Mouse (Mus musculus) lung, adult 2 months (tissue): ENCODE measurements around the gene Vmn1r224. TPM values are rescaled to one million over a fixed set of nuclear protein-coding genes. Genes with fewer than 3 reads are reported as not detected.

Source experiments
- DNase-seq: peaks from one replicate; pipeline ENCODE4 v3.0.0; 2022
- H3K4me1 ChIP-seq: fragments of 200-500 bp; 2 replicates; pipeline ENCODE4 v1.6.1; 2011; ENCODE audit warnings: low read length; ENCODE audit not compliant: control insufficient read depth, insufficient read depth
- H3K4me3 ChIP-seq: fragments of 200-500 bp; replicated peaks from 2 replicates; pipeline ENCODE3; 2011; ENCODE audit warnings: low read depth, mild to moderate bottlenecking, control low read depth, low read length; ENCODE audit errors: extremely low read depth
- CTCF ChIP-seq: fragments of 200-500 bp; IDR thresholded peaks from 2 replicates; pipeline ENCODE4 v1.5.1; 2011; ENCODE audit warnings: mild to moderate bottlenecking, low read length, control low read depth; ENCODE audit not compliant: insufficient read depth
- POLR2A ChIP-seq: fragments of 200-500 bp; IDR thresholded peaks from 2 replicates; pipeline ENCODE4 v1.6.1; 2011; ENCODE audit warnings: low read depth, mild to moderate bottlenecking, control low read depth, low read length, borderline replicate concordance; ENCODE audit errors: extremely low read depth
- WGBS: fragments of 180-500 bp; shearing (Covaris S2); methylation state at CpG from one replicate; pipeline ENCODE4 v1.1.7; 2018; 5-methylcytosine and 5-hydroxymethylcytosine counted together
- polyA plus RNA-seq: library from polyadenylated mRNA; depleted of rRNA; stranded (reverse); fragments of >200 nt; gene quantifications from 2 replicates; pipeline ENCODE4 v1.2.3, GENCODE M21; 2012; rRNA removed

Vmn1r224 gene
- polyA plus RNA-seq, result not detected in 2 replicates

- TF ChIP-seq CTCF (no peak), POLR2A (no peak)
Observed at GRCm38 (mm10) chr17:20413846-20414245, at the start of gene Vmn1r224. Vmn1r224 (plus strand) TSS chr17:20414146.

GRCm38 (mm10) chr17:20399105-20399504, 14.8 kb upstream of the Vmn1r224 start:
- Histone ChIP-seq H3K4me3 (no peak overlapping the region), H3K4me1 (no peaks in the 10 kb centered on the region)
- WGBS, result 15% methylated on average over 2 of the region's 2 CpGs
- DNase-seq, result no peak
- TF ChIP-seq POLR2A (no peak), CTCF (no peak)

More at GRCm38 (mm10) chr17:20413846-20414245, at the start of gene Vmn1r224:
- H3K4me1 ChIP-seq, result no peaks in the 10 kb centered on the region
- no peak for DNase-seq
- H3K4me3 ChIP-seq, result no peak within 1 kb of the TSS
- 3% methylated on average over 1 of the region's 1 CpGs for WGBS

- Histone ChIP-seq H3K4me3 (no peak overlapping the region), H3K4me1 (no peaks in the 10 kb centered on the region)
- no peak for DNase-seq
- TF ChIP-seq CTCF (no peak), POLR2A (no peak)
Observed at GRCm38 (mm10) chr17:20439263-20439662, 25.3 kb downstream of the Vmn1r224 start.

- Histone ChIP-seq H3K4me1 (no peaks in the 10 kb centered on the region), H3K4me3 (no peak overlapping the region)
- no peak for TF ChIP-seq CTCF
- TF ChIP-seq POLR2A, result no peak
- DNase-seq, result no peak
- WGBS, result 58% methylated on average over 3 of the region's 3 CpGs
Observed at GRCm38 (mm10) chr17:20473311-20473710, 59.4 kb downstream of the Vmn1r224 start.

Other genes with a start within 250 kb of the Vmn1r224 start
- gene Fpr-rs6, start 231.0 kb upstream of the Vmn1r224 start, polyA plus RNA-seq, result not detected in 2 replicates
- gene Vmn2r105, start 179.1 kb upstream of the Vmn1r224 start, polyA plus RNA-seq, result not detected in 2 replicates
- gene Vmn2r106, start 128.6 kb upstream of the Vmn1r224 start, polyA plus RNA-seq, result not detected in 2 replicates
- not detected in 2 replicates for gene Vmn2r107, start 68.9 kb upstream of the Vmn1r224 start, polyA plus RNA-seq
- gene Vmn2r108, start 67.2 kb downstream of the Vmn1r224 start, polyA plus RNA-seq, result not detected in 2 replicates
- gene Vmn1r225, start 84.0 kb downstream of the Vmn1r224 start, polyA plus RNA-seq, result not detected in 2 replicates
- not detected in 2 replicates for gene Vmn2r109, start 150.6 kb downstream of the Vmn1r224 start, polyA plus RNA-seq
- gene Vmn2r110, start 182.3 kb downstream of the Vmn1r224 start, polyA plus RNA-seq, result not detected in 2 replicates
- gene Fpr-rs3, start 210.7 kb downstream of the Vmn1r224 start, polyA plus RNA-seq, result not detected in 2 replicates